Mouse (Mus musculus) intestine, postnatal 0 days (tissue): ENCODE results near the gene Serpina6. TPM values are rescaled to one million over a fixed set of nuclear protein-coding genes. Genes with fewer than 3 reads are reported as not detected.
A peak's percentile ranks its signal among the peaks of the same experiment; 100 is the strongest.

Source experiments
- ATAC-seq: fragments of 200-750 bp; cut with Nextera tagmentation; 2 replicates; pipeline ENCODE4 v1.8.0; 2017; ENCODE audit warnings: mild to moderate bottlenecking, moderate TSS enrichment, moderate library complexity
- H3K27ac ChIP-seq: fragments of 300-500 bp; sonication (generic); 2 replicates; pipeline ENCODE4 v1.5.1; 2014; ENCODE audit warnings: mild to moderate bottlenecking, low read depth, low read length, moderate library complexity
- H3K27me3 ChIP-seq: fragments of 300-500 bp; sonication (generic); replicated peaks from 2 replicates; pipeline ENCODE4 v1.6.1; 2014; ENCODE audit warnings: low read length, mixed read lengths; ENCODE audit not compliant: control insufficient read depth, insufficient read depth
- H3K36me3 ChIP-seq: fragments of 300-500 bp; sonication (generic); 2 replicates; pipeline ENCODE4 v1.6.1; 2014; ENCODE audit warnings: mild to moderate bottlenecking, moderate library complexity; ENCODE audit not compliant: control insufficient read depth, insufficient read depth
- H3K4me1 ChIP-seq: fragments of 300-500 bp; sonication (generic); replicated peaks from 2 replicates; pipeline ENCODE4 v1.6.1; 2014; ENCODE audit warnings: antibody characterized with exemption, low read length, mixed read lengths; ENCODE audit not compliant: control insufficient read depth, insufficient read depth
- H3K4me2 ChIP-seq: fragments of 300-500 bp; sonication (generic); replicated peaks from 2 replicates; pipeline ENCODE4 v1.6.1; 2014; ENCODE audit warnings: low read depth, mild to moderate bottlenecking, moderate library complexity
- H3K4me3 ChIP-seq: fragments of 300-500 bp; sonication (generic); 2 replicates; pipeline ENCODE4 v1.5.1; 2014; ENCODE audit warnings: low read depth, low read length
- H3K9ac ChIP-seq: fragments of 300-500 bp; sonication (generic); 2 replicates; pipeline ENCODE4 v1.6.1; 2014; ENCODE audit warnings: mild to moderate bottlenecking, low read depth, low read length
- H3K9me3 ChIP-seq: fragments of 300-500 bp; sonication (generic); 2 replicates; pipeline ENCODE4 v1.6.1; 2016; ENCODE audit warnings: mixed run types; ENCODE audit not compliant: control insufficient read depth
- CTCF ChIP-seq: sonication (generic); IDR thresholded peaks from 2 replicates; pipeline ENCODE4 v1.5.1; 2016; ENCODE audit warnings: low read depth, mild to moderate bottlenecking, control low read depth, antibody characterized with exemption, moderate library complexity
- WGBS: fragments of 180-500 bp; shearing (Covaris S2); extraction: QIAGEN DNeasy Blood & Tissue Kit; methylation state at CpG from one replicate; pipeline ENCODE4 v1.1.7; 2014; 5-methylcytosine and 5-hydroxymethylcytosine counted together
- polyA plus RNA-seq: library from polyadenylated mRNA; unstranded; fragments of >200 nt; fragmentation: Nextera tagmentation; extraction: Ambion mirVana; gene quantifications from 2 replicates; pipeline ENCODE4 v1.2.1, GENCODE M21; 2015

Gene Serpina6
- polyA plus RNA-seq, 1 experiment from 2014 or later: not detected

GRCm38 (mm10) chr12:103644601-103645000, 12.4 kb downstream of the Serpina6 start:
- no peak overlapping the region for H3K27ac ChIP-seq
- H3K27me3 ChIP-seq: no peaks in the 10 kb centered on the region
- no peak for TF ChIP-seq CTCF
- no peaks in the 10 kb centered on the region for H3K4me1 ChIP-seq
- ATAC-seq: no peak
- H3K4me2 ChIP-seq: no peak overlapping the region
- no peak overlapping the region for H3K4me3 ChIP-seq
- no peaks in the 10 kb centered on the region for H3K9me3 ChIP-seq
- 36% methylated on average over 5 of the region's 5 CpGs for WGBS
- H3K9ac ChIP-seq: no peak overlapping the region
- no peaks in the 10 kb centered on the region for H3K36me3 ChIP-seq

DNA sequence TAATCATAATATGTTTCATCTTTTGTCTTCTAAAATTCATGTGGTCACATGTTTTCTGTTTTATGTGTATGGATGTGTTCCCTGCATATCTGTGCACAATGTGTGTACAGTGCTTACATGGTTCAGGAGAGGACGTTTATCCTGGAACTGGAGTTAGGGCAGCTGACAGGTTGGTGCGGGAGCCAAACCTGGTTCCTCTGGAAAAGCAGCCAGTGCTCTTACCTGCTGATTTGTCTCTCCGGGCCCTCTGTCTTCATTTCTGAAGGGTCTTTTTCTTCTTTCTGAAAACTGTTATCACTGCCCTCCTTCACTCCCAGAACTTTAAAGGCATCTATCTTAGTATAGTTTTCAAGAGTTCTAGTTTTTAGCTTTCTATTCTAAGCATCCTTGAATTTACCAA, 13.2 kb downstream of the Serpina6 start:
- no peak overlapping the region for H3K9ac ChIP-seq
- H3K4me3 ChIP-seq: no peak overlapping the region
- no peak overlapping the region for H3K27ac ChIP-seq
- H3K27me3 ChIP-seq: no peaks in the 10 kb centered on the region
- H3K36me3 ChIP-seq: no peaks in the 10 kb centered on the region
- TF ChIP-seq CTCF: no peak
- 82% methylated on average over 3 of the region's 3 CpGs for WGBS
- no peaks in the 10 kb centered on the region for H3K9me3 ChIP-seq
- H3K4me2 ChIP-seq: no peak overlapping the region
- no peak for ATAC-seq
- H3K4me1 ChIP-seq: no peaks in the 10 kb centered on the region

DNA sequence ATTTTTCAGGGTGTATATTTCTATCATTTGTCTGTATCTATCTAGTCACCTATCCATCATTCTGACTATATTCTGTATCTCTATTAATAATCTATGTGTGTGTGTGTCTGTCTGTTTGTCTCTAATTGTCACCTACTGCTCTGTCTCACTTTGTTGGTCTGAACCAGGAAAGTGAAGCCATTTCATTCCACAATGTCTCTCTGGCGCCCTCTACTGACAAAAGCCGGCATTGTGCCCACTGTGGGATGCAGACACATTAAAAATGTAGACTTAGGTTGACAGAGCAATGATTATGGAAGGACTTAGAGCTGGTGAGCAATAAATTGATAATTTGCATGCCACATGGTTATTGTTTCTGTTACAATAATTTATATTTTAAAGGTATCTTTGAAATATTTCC, 13.7 kb downstream of the Serpina6 start:
- 0% methylated on average over 2 of the region's 2 CpGs for WGBS
- ATAC-seq: no peak
- Histone ChIP-seq H3K4me2 (no peak overlapping the region), H3K27me3 (no peaks in the 10 kb centered on the region), H3K27ac (no peak overlapping the region), H3K4me1 (no peaks in the 10 kb centered on the region), H3K9ac (no peak overlapping the region), H3K4me3 (no peak overlapping the region), H3K36me3 (no peaks in the 10 kb centered on the region), H3K9me3 (no peaks in the 10 kb centered on the region)
- peak; percentile 96 for TF ChIP-seq CTCF

DNA sequence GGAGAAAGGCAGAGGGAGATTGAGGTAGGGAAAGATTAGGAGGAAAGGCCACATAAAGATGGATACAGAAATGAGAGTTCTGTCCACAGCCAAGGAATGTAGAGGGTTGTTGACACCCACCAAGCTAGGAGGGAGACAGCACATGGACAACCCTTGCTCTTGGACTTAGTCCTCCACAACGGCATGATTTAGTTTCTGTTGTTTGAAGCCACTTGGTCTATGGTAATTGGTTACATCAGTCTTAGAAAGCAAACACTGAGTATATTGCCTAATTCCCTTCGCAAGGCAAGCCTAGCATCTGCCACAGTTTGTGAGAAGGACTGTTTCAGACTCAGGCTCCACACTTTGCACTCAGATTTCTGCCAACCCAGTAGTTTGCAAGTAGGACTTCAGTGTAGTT, 21.2 kb downstream of the Serpina6 start:
- Histone ChIP-seq H3K27ac (no peak overlapping the region), H3K4me2 (no peak overlapping the region), H3K4me3 (no peak overlapping the region), H3K36me3 (no peaks in the 10 kb centered on the region), H3K9ac (no peak overlapping the region), H3K4me1 (no peaks in the 10 kb centered on the region), H3K27me3 (no peaks in the 10 kb centered on the region), H3K9me3 (no peaks in the 10 kb centered on the region)
- no peak for ATAC-seq
- WGBS: 67% methylated on average over 2 of the region's 2 CpGs
- no peak for TF ChIP-seq CTCF

GRCm38 (mm10) chr12:103634430-103634829, 22.6 kb downstream of the Serpina6 start:
- Histone ChIP-seq H3K4me3 (no peak overlapping the region), H3K9me3 (no peaks in the 10 kb centered on the region), H3K27ac (no peak overlapping the region), H3K4me1 (no peaks in the 10 kb centered on the region), H3K36me3 (no peaks in the 10 kb centered on the region), H3K9ac (no peak overlapping the region), H3K27me3 (no peaks in the 10 kb centered on the region), H3K4me2 (no peak overlapping the region)
- 84% methylated on average over 2 of the region's 2 CpGs for WGBS
- no peak for TF ChIP-seq CTCF
- ATAC-seq: no peak

DNA sequence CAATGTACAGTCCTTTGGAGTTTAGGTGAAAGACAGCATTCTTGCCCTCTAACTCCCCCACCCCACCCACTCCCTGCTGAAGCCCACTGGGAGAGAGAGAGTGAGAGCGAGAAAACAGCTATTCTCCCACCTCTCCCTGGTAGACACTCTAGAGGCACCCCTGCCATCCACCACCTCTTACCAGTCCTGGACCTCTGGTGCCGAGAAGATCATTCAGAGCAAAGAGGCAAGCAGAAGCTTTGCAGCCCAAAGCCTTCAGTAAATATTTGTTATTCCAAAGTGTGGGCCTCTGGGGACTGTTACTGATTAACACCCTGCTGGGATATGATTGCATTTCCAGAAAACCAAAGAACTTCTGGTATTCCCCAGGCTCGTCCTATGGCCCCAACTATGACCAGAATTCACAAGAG, 25.8 kb downstream of the Serpina6 start, which contains the start of gene Serpina10:
Gene Serpina10, minus strand, starts transcription at position 242 of the 410 bp plus-strand sequence.
- Histone ChIP-seq H3K9ac (no peak within 1 kb of the TSS), H3K9me3 (no peaks in the 10 kb centered on the region), H3K27ac (no peak within 1 kb of the TSS), H3K4me3 (no peak within 1 kb of the TSS), H3K27me3 (no peaks in the 10 kb centered on the region), H3K4me1 (no peaks in the 10 kb centered on the region), H3K36me3 (no peaks in the 10 kb centered on the region), H3K4me2 (no peak within 1 kb of the TSS)
- no peak for ATAC-seq
- TF ChIP-seq CTCF: no peak
- 52% methylated on average over 3 of the region's 3 CpGs for WGBS

DNA sequence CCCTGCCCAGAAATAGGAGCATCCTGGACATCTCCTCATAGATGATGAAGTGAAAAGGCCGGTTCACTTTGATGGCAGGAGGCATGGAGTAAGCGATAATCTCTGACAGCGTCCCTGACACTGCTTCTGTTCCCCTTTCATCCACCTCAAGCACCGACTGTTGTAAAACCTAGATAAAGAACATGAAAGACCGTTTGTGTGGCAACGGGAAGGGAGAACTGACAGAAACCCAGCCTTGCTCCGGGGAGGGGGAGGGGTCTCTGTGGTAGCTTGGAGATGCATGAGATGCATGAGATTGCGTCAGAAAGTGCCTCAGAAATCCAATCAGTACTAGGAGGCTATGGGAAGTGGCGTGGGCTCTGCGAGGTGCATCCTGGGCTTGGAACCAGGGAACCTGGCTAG, 40.2 kb downstream of the Serpina6 start:
- WGBS: 41% methylated on average over 10 of the region's 10 CpGs
- Histone ChIP-seq H3K27ac (no peak overlapping the region), H3K9ac (no peak overlapping the region), H3K4me3 (no peak overlapping the region), H3K4me2 (no peak overlapping the region), H3K27me3 (no peaks in the 10 kb centered on the region), H3K36me3 (no peaks in the 10 kb centered on the region), H3K9me3 (no peaks in the 10 kb centered on the region), H3K4me1 (0 out of 2 replicates have a peak, but pooled peaks cover 2% of the 10 kb centered on the region)
- TF ChIP-seq CTCF: no peak
- ATAC-seq: no peak
